Mouse (Mus musculus): ENCODE measurements around the gene Dnase2b.

DNA sequence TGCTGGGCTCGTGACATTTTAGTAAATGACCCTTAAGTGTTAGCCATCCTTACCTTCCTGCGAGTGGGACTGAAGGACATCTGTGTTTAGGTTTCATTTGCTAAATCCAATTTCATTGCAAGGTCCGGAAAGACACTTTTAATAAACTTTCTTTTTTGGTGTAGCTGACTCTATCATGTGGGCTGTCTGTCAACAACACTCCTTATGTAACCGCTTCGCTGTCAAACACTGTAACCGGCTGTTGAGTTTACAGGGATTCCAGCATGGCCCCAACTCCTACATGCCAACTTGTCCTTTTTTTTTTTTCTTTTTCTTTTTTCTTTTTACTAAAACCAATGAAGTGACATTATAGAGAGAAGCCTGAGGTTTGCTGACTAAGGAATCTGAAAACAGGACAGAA lies 17.0 kb downstream of the Dnase2b start:
- TF ChIP-seq CTCF (IDR thresholded peaks at IDR 0.05; ENCODE audit: low read depth) (no peak), EP300 (optimal IDR thresholded peaks at IDR 0.05) (no peak)
